Mouse (Mus musculus): Measurements from ENCODE around the gene Nudt4. TPM values are rescaled to one million over a fixed set of nuclear protein-coding genes. Genes with fewer than 3 reads are reported as not detected.

The Nudt4 gene
- total RNA-seq (2022): 100 to 1,000 TPM; 276 to 382 (median 344) TPM

- DNase-seq (ENCODE audit: low spot score): peak; percentile 71
These were observed at the start of gene Nudt4 for GRCm38 (mm10) chr10:95563851-95564845. Nudt4 (minus strand) TSS chr10:95564146.

DNA sequence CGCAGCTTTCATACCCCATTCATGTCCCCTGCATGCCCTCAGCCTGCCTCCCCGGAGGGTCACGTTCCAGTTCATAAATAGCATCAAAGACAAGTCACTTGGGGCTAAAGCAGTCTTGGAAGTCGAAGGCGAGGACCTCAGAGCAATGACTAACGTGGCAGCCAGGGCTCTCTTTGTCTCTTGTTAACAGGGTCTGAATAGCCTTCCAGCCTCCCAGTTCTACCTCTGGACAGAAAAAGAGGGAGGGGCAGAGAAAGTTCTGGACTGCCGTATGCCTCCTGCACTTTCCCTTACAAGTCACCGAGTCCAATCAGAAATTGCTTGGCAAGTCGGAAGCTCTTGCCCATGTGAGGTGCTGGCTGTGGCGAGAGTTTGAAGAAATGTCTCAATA, 47.4 kb upstream of the Nudt4 start:
- DNase-seq (ENCODE audit: low spot score): peak; percentile 31

GRCm38 (mm10) chr10:95610666-95611330, 46.9 kb upstream of the Nudt4 start:
- no peak for DNase-seq (ENCODE audit: low spot score)

GRCm38 (mm10) chr10:95604979-95605613, 41.1 kb upstream of the Nudt4 start:
- no peak for DNase-seq (ENCODE audit: low spot score)

GRCm38 (mm10) chr10:95600527-95600926, 36.6 kb upstream of the Nudt4 start:
- no peak for DNase-seq (ENCODE audit: low spot score)

- no peak for DNase-seq (ENCODE audit: low spot score)
These were observed 35.8 kb upstream of the Nudt4 start for GRCm38 (mm10) chr10:95599740-95600139.

GRCm38 (mm10) chr10:95598056-95598587, 34.2 kb upstream of the Nudt4 start:
- no peak for DNase-seq (ENCODE audit: low spot score)

DNA sequence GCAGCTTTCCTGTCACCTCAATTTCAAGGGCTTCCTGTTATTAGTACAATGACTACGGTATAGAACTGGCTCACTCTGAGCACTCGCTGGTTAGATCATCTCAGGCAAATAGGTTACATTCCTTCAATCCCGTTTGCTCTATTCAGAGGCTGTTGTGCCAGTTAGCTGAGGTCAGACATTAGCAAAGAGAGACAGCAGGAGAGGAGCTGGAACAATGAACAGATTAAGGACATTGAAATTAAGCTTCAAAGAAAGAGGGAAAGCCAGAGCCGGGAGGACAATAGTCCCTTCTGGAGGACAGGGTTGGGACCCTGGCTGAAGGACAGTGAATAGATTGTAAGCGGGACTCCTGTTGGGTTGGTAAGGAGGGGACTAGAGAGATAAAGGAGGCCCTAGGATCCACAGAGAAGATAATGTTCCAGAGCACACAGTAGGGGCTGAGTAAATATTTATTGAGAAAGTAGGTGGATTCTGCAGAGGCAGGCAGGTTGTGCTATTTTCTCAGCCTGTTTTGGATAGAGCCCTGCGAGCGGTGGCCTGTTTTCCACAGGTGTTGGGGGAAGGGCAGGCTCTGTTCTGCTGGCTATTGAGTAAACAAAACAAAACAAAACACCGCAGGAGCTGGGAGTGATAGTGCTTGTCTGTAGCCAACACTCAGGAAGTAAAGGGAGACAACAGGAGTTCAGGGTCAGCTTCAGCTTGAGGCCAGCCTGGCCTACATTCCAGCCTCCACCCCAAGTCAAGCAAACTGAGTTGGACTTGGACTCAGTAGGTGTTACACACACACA, 32.1 kb upstream of the Nudt4 start:
- no peak for DNase-seq (ENCODE audit: low spot score)

GRCm38 (mm10) chr10:95594414-95594813, 30.5 kb upstream of the Nudt4 start:
- DNase-seq (ENCODE audit: low spot score): no peak

- DNase-seq (ENCODE audit: low spot score): no peak
These were observed 27.3 kb upstream of the Nudt4 start for GRCm38 (mm10) chr10:95591257-95591656.

DNA sequence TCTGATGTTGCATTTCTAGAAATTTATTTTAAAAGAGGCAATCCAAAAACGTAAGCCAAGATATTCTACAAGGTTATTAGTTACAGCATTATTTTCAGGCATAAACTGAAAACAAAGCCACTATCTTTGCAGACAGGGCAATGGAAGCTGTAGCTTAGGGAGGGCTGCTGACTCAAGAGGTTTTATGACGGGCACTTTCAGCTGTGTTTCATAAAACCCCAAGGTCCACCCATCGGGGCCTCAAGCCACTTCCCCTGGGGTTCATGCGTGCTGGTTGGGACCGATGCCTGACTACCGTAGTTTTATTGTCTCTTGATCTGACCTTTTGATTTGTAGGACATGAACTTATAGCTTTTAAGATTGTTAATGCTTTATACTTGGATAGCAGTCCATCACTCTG, 26.2 kb upstream of the Nudt4 start:
- no peak for DNase-seq (ENCODE audit: low spot score)

GRCm38 (mm10) chr10:95589196-95589595, 25.2 kb upstream of the Nudt4 start:
- no peak for DNase-seq (ENCODE audit: low spot score)

DNA sequence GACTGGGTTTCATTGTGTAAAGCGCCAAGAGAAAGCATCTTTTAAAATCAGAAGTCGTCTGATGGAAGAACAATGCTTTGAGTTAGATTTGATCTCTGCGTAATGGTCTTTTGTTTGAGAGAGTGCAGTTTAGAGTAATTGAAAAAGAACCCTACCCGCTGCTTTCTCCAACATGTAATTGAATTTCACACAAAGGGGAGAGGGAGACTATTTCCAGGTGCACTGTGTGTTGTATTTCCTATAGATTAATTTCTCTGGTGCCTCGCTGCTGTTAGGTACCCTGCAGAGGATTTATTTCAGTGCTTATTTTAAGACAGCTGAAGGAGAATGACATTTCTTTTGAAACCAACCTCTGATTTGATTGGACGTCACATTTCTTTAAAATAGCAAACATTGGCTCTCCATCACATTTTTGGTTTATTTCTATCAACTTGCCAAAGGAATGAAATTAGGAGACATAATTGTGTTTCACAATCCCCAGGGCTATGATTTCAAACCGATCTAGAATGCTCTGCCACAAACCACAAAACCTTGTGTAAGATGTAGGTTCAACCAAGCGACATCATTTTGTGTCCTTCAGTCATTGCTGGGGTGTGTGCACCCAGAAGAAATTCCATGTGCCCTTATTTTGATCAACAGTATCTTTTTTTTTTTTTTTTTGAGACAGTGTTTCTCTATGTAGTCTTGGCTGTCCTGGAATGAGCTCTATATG, 23.7 kb upstream of the Nudt4 start:
- no peak for DNase-seq (ENCODE audit: low spot score)

GRCm38 (mm10) chr10:95585554-95585953, 21.6 kb upstream of the Nudt4 start:
- DNase-seq (ENCODE audit: low spot score): no peak

DNA sequence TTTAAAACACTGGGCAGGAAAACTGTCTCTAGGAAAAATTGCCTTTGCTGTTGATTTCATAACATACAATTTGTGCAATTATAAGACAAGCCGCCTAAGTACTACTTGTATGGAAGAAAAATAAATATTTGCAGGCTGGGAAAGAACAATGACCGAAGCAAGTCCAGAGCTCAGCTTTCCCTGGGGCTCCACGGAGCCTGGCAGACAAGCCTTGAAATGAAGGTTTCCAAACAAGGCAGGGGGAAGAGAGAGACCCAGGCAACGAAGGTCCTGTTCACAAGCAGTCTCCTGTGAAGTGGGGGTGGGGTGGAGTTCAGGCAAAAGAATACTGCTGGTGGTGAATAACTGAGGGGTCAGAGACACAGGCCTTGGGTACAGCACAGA, 13.6 kb upstream of the Nudt4 start:
- DNase-seq (ENCODE audit: low spot score): no peak

DNA sequence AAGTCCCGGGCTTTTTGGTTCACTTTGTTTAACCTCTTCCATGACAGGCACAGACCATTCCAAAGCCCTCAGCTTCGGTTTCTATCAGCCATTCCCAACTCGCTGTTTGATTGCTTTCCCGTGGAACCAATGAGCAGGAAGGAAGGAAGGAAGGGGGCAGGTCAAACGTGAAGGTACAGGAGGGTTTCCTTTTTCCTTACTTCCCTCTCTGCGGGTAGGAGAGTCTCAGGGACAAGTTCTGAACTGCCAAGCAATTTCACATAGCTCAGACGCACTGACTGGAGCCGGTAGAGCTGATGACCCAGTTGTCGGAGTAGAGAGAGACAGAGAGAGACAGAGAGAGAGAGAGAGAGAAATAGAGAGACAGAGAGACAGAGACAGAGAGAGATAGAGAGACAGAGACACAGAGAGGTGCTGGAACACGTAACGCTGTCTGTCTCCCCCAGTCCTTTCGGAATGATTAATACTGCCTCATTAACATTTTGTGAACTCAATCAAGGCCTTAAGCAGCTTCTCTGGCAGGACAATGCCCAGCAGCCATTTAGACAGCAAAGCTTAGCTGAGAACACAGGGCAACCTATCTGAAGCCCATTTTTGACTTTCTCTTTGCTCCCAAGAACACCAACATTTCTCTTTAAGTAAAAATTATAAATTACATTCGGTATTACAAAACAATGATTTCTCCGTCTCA, 13.1 kb upstream of the Nudt4 start:
- DNase-seq (ENCODE audit: low spot score): no peak

DNA sequence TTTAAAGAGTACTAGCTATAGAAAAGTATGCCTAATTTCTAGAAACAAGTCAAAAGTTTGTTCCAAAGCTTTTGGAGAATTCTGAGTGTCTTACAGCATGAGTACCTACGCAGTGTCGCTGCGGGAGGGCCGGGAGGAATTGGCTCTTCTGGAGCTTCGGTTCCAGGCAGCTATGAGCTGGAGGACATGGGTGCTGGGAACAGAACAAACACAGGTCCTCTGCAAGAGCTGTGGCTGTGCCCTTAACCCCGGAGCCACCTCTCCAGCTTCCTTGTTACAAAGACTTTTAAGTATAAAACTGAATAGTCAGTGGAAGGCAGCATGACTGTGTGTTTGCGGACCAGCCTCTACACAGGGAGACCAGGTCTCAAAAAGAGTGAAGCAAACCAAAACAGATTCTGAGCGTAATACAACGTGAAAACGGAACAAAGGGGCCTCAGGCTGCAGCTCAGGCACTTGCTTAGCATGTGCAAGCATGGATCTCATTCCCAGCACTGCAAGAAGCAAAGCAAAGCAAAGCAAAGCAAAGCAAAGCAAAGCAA, 12.0 kb upstream of the Nudt4 start:
- DNase-seq (ENCODE audit: low spot score): no peak

DNA sequence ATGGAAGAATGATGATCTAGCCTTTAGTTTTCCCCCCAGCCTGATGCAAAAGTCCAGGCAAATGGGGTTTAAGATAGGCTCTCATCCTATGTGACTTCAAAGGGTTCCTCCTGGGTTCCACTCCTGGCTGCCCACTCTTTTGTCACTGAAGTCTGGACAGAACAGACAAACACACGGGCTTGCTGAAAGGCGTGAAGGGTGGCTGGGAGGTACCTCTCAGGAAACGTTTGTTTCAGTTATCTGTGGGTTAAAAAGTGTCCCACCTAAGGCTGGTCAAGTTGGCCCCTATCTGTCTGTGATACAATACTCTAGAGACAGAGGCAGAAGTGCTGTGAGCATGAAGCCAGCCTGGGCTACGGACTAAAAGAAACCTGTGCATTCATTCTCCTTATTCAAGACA, 11.0 kb upstream of the Nudt4 start:
- no peak for DNase-seq (ENCODE audit: low spot score)

GRCm38 (mm10) chr10:95569441-95569840, 5.5 kb upstream of the Nudt4 start:
- no peak for DNase-seq (ENCODE audit: low spot score)

- no peak for DNase-seq (ENCODE audit: low spot score)
These were observed 4.1 kb upstream of the Nudt4 start for GRCm38 (mm10) chr10:95568016-95568415.

Data from heart, adult 8-10 months (tissue).